Mouse (Mus musculus) MEL (cell line): ENCODE results near the gene Fgfr2. TPM values are rescaled to one million over a fixed set of nuclear protein-coding genes. Genes with fewer than 3 reads are reported as not detected.

Source experiments
- DNase-seq: peaks from one replicate; pipeline ENCODE4 v3.0.0; 2011; ENCODE audit warnings: low read depth, low spot score
- H3K27ac ChIP-seq: 2 replicates; pipeline ENCODE4 v1.5.1; 2012; ENCODE audit warnings: low read depth, mild to moderate bottlenecking, control low read depth, low read length, moderate library complexity; ENCODE audit not compliant: control insufficient read depth
- H3K27me3 ChIP-seq, 2 experiments: fragments of 150-350 bp in 1 of 2; sonication (generic) in 1 of 2; 2 replicates each; pipeline ENCODE4 v1.6.1; 2012; ENCODE audit warnings: low read length in 2 of 2, mild to moderate bottlenecking in 2 of 2, improper control_type of control experiment in 1 of 2, moderate library complexity in 1 of 2; ENCODE audit not compliant: insufficient read depth in 2 of 2, control insufficient read depth in 1 of 2
- H3K36me3 ChIP-seq, 2 experiments: 2 replicates each; pipeline ENCODE4 v1.6.1; 2012 to 2014; ENCODE audit warnings: low read length in 2 of 2, improper control_type of control experiment in 1 of 2, inconsistent platforms in 1 of 2, mild to moderate bottlenecking in 1 of 2; ENCODE audit not compliant: insufficient read depth in 2 of 2, control insufficient read depth in 1 of 2
- H3K4me1 ChIP-seq, 2 experiments: fragments of 150-350 bp in 1 of 2; sonication (generic) in 1 of 2; 2 replicates each; pipeline ENCODE4 v1.6.1; 2012; ENCODE audit warnings: low read length in 2 of 2, improper control_type of control experiment in 1 of 2, mild to moderate bottlenecking in 1 of 2; ENCODE audit not compliant: insufficient read depth in 2 of 2, control insufficient read depth in 1 of 2
- H3K4me3 ChIP-seq, 2 experiments: fragments of 150-350 bp in 1 of 2; sonication (generic) in 1 of 2; 2 replicates each; pipeline ENCODE4 v1.5.1; 2012; ENCODE audit warnings: low read depth in 2 of 2, low read length in 2 of 2, mild to moderate bottlenecking in 2 of 2, moderate library complexity in 2 of 2, control low read depth in 1 of 2, improper control_type of control experiment in 1 of 2; ENCODE audit not compliant: control insufficient read depth in 1 of 2, insufficient read depth in 1 of 2
- H3K79me2 ChIP-seq: 2 replicates; pipeline ENCODE4 v1.6.1; 2012; ENCODE audit warnings: mild to moderate bottlenecking, low read length, moderate library complexity; ENCODE audit not compliant: control insufficient read depth, poor library complexity, insufficient read depth
- H3K9ac ChIP-seq: 2 replicates; pipeline ENCODE4 v1.6.1; 2012; ENCODE audit warnings: low read depth, mild to moderate bottlenecking, control low read depth, low read length, moderate library complexity; ENCODE audit not compliant: control insufficient read depth, poor library complexity, severe bottlenecking
- H3K9me3 ChIP-seq: fragments of 150-350 bp; sonication (generic); replicated peaks from 2 replicates; pipeline ENCODE4 v1.6.1; 2012; ENCODE audit warnings: mild to moderate bottlenecking, low read length, improper control_type of control experiment, moderate library complexity; ENCODE audit not compliant: insufficient read depth
- BHLHE40 ChIP-seq: IDR thresholded peaks from 2 replicates; pipeline ENCODE4 v1.6.1; 2012; ENCODE audit warnings: low read depth, mild to moderate bottlenecking, inconsistent platforms, low read length, improper control_type of control experiment, borderline replicate concordance
- CHD2 ChIP-seq: IDR thresholded peaks from 2 replicates; pipeline ENCODE4 v1.6.1; 2011; ENCODE audit warnings: low read length, improper control_type of control experiment
- CTCF ChIP-seq, 3 experiments: IDR thresholded peaks in 2 of 3; conservative IDR thresholded peaks in 1 of 3; 2 replicates each; pipeline ENCODE4 v1.5.1; 2011 to 2012; ENCODE audit warnings: low read length in 3 of 3, low read depth in 2 of 3, mild to moderate bottlenecking in 2 of 3, improper control_type of control experiment in 1 of 3, inconsistent platforms in 1 of 3, mixed read lengths in 1 of 3, moderate library complexity in 1 of 3; ENCODE audit not compliant: control insufficient read depth in 1 of 3, insufficient read depth in 1 of 3, poor library complexity in 1 of 3, severe bottlenecking in 1 of 3
- E2F4 ChIP-seq: IDR thresholded peaks from 2 replicates; pipeline ENCODE4 v1.6.1; 2011; ENCODE audit warnings: low read depth, low read length, improper control_type of control experiment, borderline replicate concordance
- ELF1 ChIP-seq: IDR thresholded peaks from 2 replicates; pipeline ENCODE4 v1.6.1; 2014; ENCODE audit warnings: low read depth, mild to moderate bottlenecking, inconsistent platforms, low read length, improper control_type of control experiment, moderate library complexity
- EP300 ChIP-seq, 2 experiments: IDR thresholded peaks; 2 replicates each; pipeline ENCODE4 v1.6.1; 2011; ENCODE audit warnings: improper control_type of control experiment in 2 of 2, low read length in 2 of 2, low read depth in 1 of 2, mild to moderate bottlenecking in 1 of 2
- GATA1 ChIP-seq: IDR thresholded peaks from 2 replicates; pipeline ENCODE4 v1.6.1; 2011; ENCODE audit warnings: low read depth, low read length, improper control_type of control experiment
- HCFC1 ChIP-seq: IDR thresholded peaks from 2 replicates; pipeline ENCODE4 v1.6.1; 2012; ENCODE audit warnings: low read depth, mild to moderate bottlenecking, inconsistent platforms, low read length, improper control_type of control experiment, moderate library complexity
- JUND ChIP-seq: IDR thresholded peaks from 2 replicates; pipeline ENCODE4 v1.6.1; 2011; ENCODE audit warnings: low read depth, mild to moderate bottlenecking, improper control_type of control experiment, low read length
- KAT2A ChIP-seq: conservative IDR thresholded peaks from 2 replicates; pipeline ENCODE4 v1.6.1; 2012; ENCODE audit warnings: low read depth, low read length, improper control_type of control experiment, inconsistent platforms
- MAFK ChIP-seq: IDR thresholded peaks from 2 replicates; pipeline ENCODE4 v1.6.1; 2011; ENCODE audit warnings: low read depth, mild to moderate bottlenecking, low read length, improper control_type of control experiment, borderline replicate concordance
- MAX ChIP-seq: IDR thresholded peaks from 2 replicates; pipeline ENCODE4 v1.6.1; 2011; ENCODE audit warnings: low read length, improper control_type of control experiment
- MEF2A ChIP-seq: IDR thresholded peaks from 2 replicates; pipeline ENCODE4 v1.6.1; 2014; ENCODE audit warnings: low read depth, mild to moderate bottlenecking, inconsistent platforms, low read length, improper control_type of control experiment; ENCODE audit not compliant: poor library complexity, insufficient replicate concordance, severe bottlenecking; ENCODE audit errors: extremely low read depth
- MXI1 ChIP-seq: IDR thresholded peaks from 2 replicates; pipeline ENCODE4 v1.6.1; 2011; ENCODE audit warnings: mild to moderate bottlenecking, low read depth, low read length, improper control_type of control experiment
- MYB ChIP-seq: IDR thresholded peaks from 2 replicates; pipeline ENCODE4 v1.6.1; 2011; ENCODE audit warnings: mild to moderate bottlenecking, low read depth, low read length, improper control_type of control experiment
- RCOR1 ChIP-seq: IDR thresholded peaks from 2 replicates; pipeline ENCODE4 v1.6.1; 2012; ENCODE audit warnings: low read depth, mild to moderate bottlenecking, inconsistent platforms, low read length, improper control_type of control experiment
- SIN3A ChIP-seq: IDR thresholded peaks from 2 replicates; pipeline ENCODE4 v1.6.1; 2012; ENCODE audit warnings: low read length, improper control_type of control experiment, inconsistent platforms
- TAL1 ChIP-seq: IDR thresholded peaks from 2 replicates; pipeline ENCODE4 v1.6.1; 2012; ENCODE audit warnings: mild to moderate bottlenecking, inconsistent platforms, low read length, moderate library complexity, mixed read lengths
- TBP ChIP-seq: IDR thresholded peaks from 2 replicates; pipeline ENCODE4 v1.8.0; 2011; ENCODE audit warnings: low read depth, low read length, improper control_type of control experiment
- TCF12 ChIP-seq: IDR thresholded peaks from 2 replicates; pipeline ENCODE4 v1.6.1; 2014; ENCODE audit warnings: low read depth, mild to moderate bottlenecking, inconsistent platforms, low read length, improper control_type of control experiment, moderate library complexity
- UBTF ChIP-seq: IDR thresholded peaks from 2 replicates; pipeline ENCODE4 v1.6.1; 2012; ENCODE audit warnings: low read depth, mild to moderate bottlenecking, inconsistent platforms, low read length, improper control_type of control experiment, moderate library complexity, borderline replicate concordance; ENCODE audit not compliant: insufficient read depth
- USF1 ChIP-seq: IDR thresholded peaks from 2 replicates; pipeline ENCODE4 v1.6.1; 2014; ENCODE audit warnings: low read depth, mild to moderate bottlenecking, inconsistent platforms, low read length, improper control_type of control experiment, moderate library complexity
- polyA plus RNA-seq, 2 experiments: library from polyadenylated mRNA; stranded (reverse) in 1 of 2; unstranded in 1 of 2; fragments of >175 nt in 1 of 2; fragments of >200 nt in 1 of 2; gene quantifications; 2 replicates each; pipeline versions ENCODE4 v1.2.1 to v1.2.4; 2012; ENCODE audit warnings: low replicate concordance in 2 of 2, low read depth in 1 of 2; ENCODE audit not compliant: insufficient read length in 2 of 2, insufficient read depth in 1 of 2, missing spikeins in 1 of 2
- total RNA-seq: library from RNA; depleted of rRNA; stranded (reverse); fragments of 300-350 nt; gene quantifications from 2 replicates; pipeline ENCODE4 v1.2.3, GENCODE M21; 2012

Fgfr2 gene
- total and polyA plus RNA-seq, 3 experiments: not detected

- no peak for DNase-seq
- no peak overlapping the region for H3K4me3 ChIP-seq
- H3K36me3 ChIP-seq: no peaks in the 10 kb centered on the region
- H3K27me3 ChIP-seq: no peaks in the 10 kb centered on the region
- H3K4me1 ChIP-seq: no peaks in the 10 kb centered on the region
- no peak overlapping the region for H3K27ac ChIP-seq
- H3K9ac ChIP-seq: no peak overlapping the region
- no peak for TF ChIP-seq GATA1
- TF ChIP-seq MAFK: no peak
- TF ChIP-seq HCFC1: no peak
- no peak for TF ChIP-seq TBP
- no peak for TF ChIP-seq CHD2
- no peak for TF ChIP-seq EP300 (IDR thresholded peaks at IDR 0.05; ENCODE audit: low read depth in 1 of 2, low read length in 2 of 2)
- no peak for TF ChIP-seq UBTF
- no peak for TF ChIP-seq MAX
- no peak for TF ChIP-seq ELF1
- TF ChIP-seq RCOR1: no peak
- no peak for TF ChIP-seq BHLHE40
- TF ChIP-seq JUND: no peak
- no peaks in the 10 kb centered on the region for H3K79me2 ChIP-seq
- H3K9me3 ChIP-seq: no peaks in the 10 kb centered on the region
These were observed 2859.9 kb downstream of the Fgfr2 start for GRCm38 (mm10) chr7:130263233-130263594.

- H3K79me2 ChIP-seq: no peaks in the 10 kb centered on the region
- no peaks in the 10 kb centered on the region for H3K36me3 ChIP-seq
- TF ChIP-seq TCF12: no peak
- no peak for TF ChIP-seq MXI1
- no peak for TF ChIP-seq CHD2
- no peak for TF ChIP-seq MYB
- no peak for TF ChIP-seq CTCF (IDR thresholded peaks at IDR 0.05 in 2 of 3, conservative IDR thresholded peaks at IDR 0.05 in 1 of 3; ENCODE audit: control insufficient read depth in 1 of 3, insufficient read depth in 1 of 3, low read depth in 2 of 3, low read length in 3 of 3, poor library complexity in 1 of 3, severe bottlenecking in 1 of 3)
- no peak for TF ChIP-seq E2F4
- TF ChIP-seq BHLHE40: no peak
- TF ChIP-seq TAL1: no peak
- no peak for TF ChIP-seq KAT2A
- no peak for TF ChIP-seq USF1
- no peak for TF ChIP-seq UBTF
- no peak for TF ChIP-seq MEF2A
- TF ChIP-seq SIN3A: no peak
- H3K27ac ChIP-seq: no peak overlapping the region
- H3K9ac ChIP-seq: no peak overlapping the region
- no peaks in the 10 kb centered on the region for H3K9me3 ChIP-seq
- no peak for DNase-seq
- H3K4me1 ChIP-seq: no peaks in the 10 kb centered on the region
- H3K27me3 ChIP-seq: no peaks in the 10 kb centered on the region
- H3K4me3 ChIP-seq: no peak overlapping the region
These were observed 2860.5 kb downstream of the Fgfr2 start for GRCm38 (mm10) chr7:130262528-130263232.
